Mouse (Mus musculus) brain, adult 10 weeks (tissue): ENCODE results near the gene Ebna1bp2. TPM values are rescaled to one million over a fixed set of nuclear protein-coding genes. Genes with fewer than 3 reads are reported as not detected.

ENCODE experiments used
- polyA plus RNA-seq: library from polyadenylated mRNA; stranded (reverse); fragments of 350-450 nt; fragmentation: Illumina TruSeq; extraction: RNeasy Lipid Tissue Mini Kit (QIAGEN cat#74804); gene quantifications from one replicate; pipeline ENCODE4 v1.2.3, GENCODE M21; 2015; ENCODE audit warnings: low read depth, low replicate concordance

Gene Ebna1bp2
- polyA plus RNA-seq, result 60.0 TPM

DNA sequence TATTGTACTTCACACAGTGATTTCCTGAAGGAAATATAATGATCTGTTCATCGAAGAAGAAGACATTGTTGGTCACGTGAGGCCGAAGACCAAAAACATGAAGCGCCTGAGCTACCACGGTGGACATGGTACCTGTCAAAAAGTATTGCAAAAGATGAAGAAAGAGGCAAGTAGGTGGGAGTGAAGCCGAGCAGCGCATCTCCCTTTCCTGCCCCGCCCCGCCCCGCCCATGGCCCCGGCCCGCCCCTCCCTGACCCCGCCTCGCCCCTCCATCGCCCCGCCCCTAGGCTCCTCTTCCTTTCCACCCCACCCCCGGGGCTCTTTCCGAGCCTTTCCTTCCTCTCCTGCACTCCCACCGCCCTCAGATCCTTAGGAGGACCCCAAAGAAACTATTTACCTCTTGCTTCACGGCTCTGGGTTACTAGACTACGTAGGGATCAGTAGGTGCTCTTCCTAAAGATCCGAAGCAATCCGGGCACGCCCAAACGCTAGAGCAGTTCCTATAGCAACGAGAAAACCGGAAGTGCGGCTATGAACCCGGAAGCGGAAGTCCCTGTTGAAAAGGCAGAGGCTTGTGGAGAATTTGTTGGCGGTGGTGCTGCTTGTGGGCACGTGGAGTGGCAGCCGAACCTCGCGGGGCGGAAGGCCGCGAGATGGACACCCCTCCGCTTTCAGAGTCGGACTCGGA, at the start of gene Ebna1bp2, which contains the start of gene Cfap57:
Ebna1bp2 (plus strand) TSS at position 521 of the 688 bp plus-strand sequence.
Cfap57 (minus strand) TSS at position 499 of the 688 bp plus-strand sequence.

GRCm38 (mm10) chr4:118658652-118659051, 38.1 kb downstream of the Ebna1bp2 start, which contains the start of gene Olfr62:
Olfr62 (plus strand) TSS chr4:118658952.

Other genes starting within 250 kb of the Ebna1bp2 start
- gene Szt2, start 211.5 kb upstream of the Ebna1bp2 start, polyA plus RNA-seq, result 19.7 TPM
- 53.8 TPM for gene Med8, start 211.5 kb upstream of the Ebna1bp2 start, polyA plus RNA-seq
- 28.2 TPM for gene Elovl1, start 192.7 kb upstream of the Ebna1bp2 start, polyA plus RNA-seq
- gene Cdc20, start 183.4 kb upstream of the Ebna1bp2 start, polyA plus RNA-seq, result 2.2 TPM
- 0.62 TPM for gene Mpl, start 163.3 kb upstream of the Ebna1bp2 start, polyA plus RNA-seq
- 7.1 TPM for gene Tie1, start 130.7 kb upstream of the Ebna1bp2 start, polyA plus RNA-seq
- gene 2610528J11Rik, start 93.8 kb upstream of the Ebna1bp2 start, polyA plus RNA-seq, result not detected
- gene Tmem125, start 76.8 kb upstream of the Ebna1bp2 start, polyA plus RNA-seq, result 15.7 TPM
- gene Cfap57, start within 50 bp of the Ebna1bp2 start, polyA plus RNA-seq, result 0.67 TPM
- not detected for gene Olfr62, start 38.2 kb downstream of the Ebna1bp2 start, polyA plus RNA-seq
- gene Olfr1342, start 72.0 kb downstream of the Ebna1bp2 start, polyA plus RNA-seq, result not detected
- not detected for gene Olfr1341, start 82.7 kb downstream of the Ebna1bp2 start, polyA plus RNA-seq
- not detected for gene Olfr1340, start 99.3 kb downstream of the Ebna1bp2 start, polyA plus RNA-seq
- gene Olfr1339, start 111.4 kb downstream of the Ebna1bp2 start, polyA plus RNA-seq, result not detected
- not detected for gene Olfr1338, start 137.9 kb downstream of the Ebna1bp2 start, polyA plus RNA-seq
- not detected for gene Olfr1337, start 161.8 kb downstream of the Ebna1bp2 start, polyA plus RNA-seq
- gene Olfr1335, start 189.1 kb downstream of the Ebna1bp2 start, polyA plus RNA-seq, result not detected
- not detected for gene Olfr1333, start 215.5 kb downstream of the Ebna1bp2 start, polyA plus RNA-seq
- not detected for gene Olfr1331, start 243.8 kb downstream of the Ebna1bp2 start, polyA plus RNA-seq